Mouse (Mus musculus) heart, postnatal 0 days (tissue): ENCODE measurements around the gene Cep104.

Experiments
- CTCF ChIP-seq: IDR thresholded peaks from 2 replicates; pipeline ENCODE4 v1.5.1; 2016; ENCODE audit warnings: antibody characterized with exemption, control low read depth, low read depth
- EP300 ChIP-seq: IDR thresholded peaks from 2 replicates; pipeline ENCODE4 v1.6.1; 2016; ENCODE audit warnings: antibody characterized with exemption, low read depth

DNA sequence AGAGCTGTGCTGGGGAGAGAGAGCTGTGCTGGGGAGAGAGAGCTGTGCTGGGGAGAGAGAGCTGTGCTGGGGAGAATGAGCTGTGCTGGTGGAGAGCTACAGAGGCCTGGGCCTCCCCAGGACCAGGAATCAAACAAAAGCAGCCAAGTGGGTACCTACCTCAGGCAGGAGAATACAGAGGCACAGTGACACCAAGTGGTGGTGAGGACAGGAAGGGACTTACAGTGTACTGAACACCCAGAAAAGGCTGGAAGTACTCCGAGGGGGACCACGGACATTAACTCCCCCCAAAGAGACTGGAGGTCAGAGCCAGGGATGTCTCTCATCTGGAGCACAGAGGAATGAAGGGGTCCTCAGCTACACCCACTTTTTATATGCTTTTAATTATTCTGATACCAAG, 6.9 kb upstream of the Cep104 start:
- TF ChIP-seq CTCF (no peak), EP300 (no peak)
